Mouse (Mus musculus) adrenal gland, postnatal 10 days (tissue): Measurements from ENCODE around the gene Magee2. TPM values are rescaled to one million over a fixed set of nuclear protein-coding genes. Genes with fewer than 3 reads are reported as not detected.
"Not testable (repeated sequence)": the region's sequence is repeated elsewhere in the genome, so short reads cannot be mapped to it uniquely, and the experiment has no call there.

Experiments
- DNase-seq: peaks from one replicate; pipeline ENCODE4 v3.0.0; 2021; ENCODE audit warnings: mixed read lengths
- long read RNA-seq, 2 experiments: library from polyadenylated mRNA; stranded (forward); transcript quantifications; one replicate each; pipeline ENCODE4 v2.0.0; 2021
- total RNA-seq, 2 experiments: library from RNA; stranded (reverse); gene quantifications; 2 replicates each; pipeline ENCODE4 v1.2.3; 2021

The Magee2 gene
- total RNA-seq = under 1 TPM; 0.21 to 0.33 TPM
- long read RNA-seq, experiment 1 = 0 reads
- long read RNA-seq, experiment 2 = 0 reads

- peak; percentile 16 for DNase-seq
Observed at GRCm38 (mm10) chrX:104856751-104857341, at the start of gene Magee2. Magee2 (minus strand) TSS chrX:104857267.

GRCm38 (mm10) chrX:104853610-104854009 is 3.5 kb downstream of the Magee2 start:
- DNase-seq = no peak

GRCm38 (mm10) chrX:104817583-104817982 is 39.5 kb downstream of the Magee2 start:
- DNase-seq = not testable (repeated sequence)

GRCm38 (mm10) chrX:104816987-104817386 is 40.1 kb downstream of the Magee2 start:
- not testable (repeated sequence) for DNase-seq

- not testable (repeated sequence) for DNase-seq
Observed at GRCm38 (mm10) chrX:104813704-104814103, 43.4 kb downstream of the Magee2 start.

Other genes starting within 250 kb of the Magee2 start
- gene Zdhhc15, start 186.2 kb downstream of the Magee2 start, total RNA-seq = 1 to 10 TPM; 3.3 to 4.5 TPM
- 10 to 100 TPM; 14.3 to 16.9 TPM for gene Pbdc1, start 222.5 kb upstream of the Magee2 start, total RNA-seq